Mouse (Mus musculus): Measurements from ENCODE around the gene Usp20. TPM values are rescaled to one million over a fixed set of nuclear protein-coding genes. Genes with fewer than 3 reads are reported as not detected.

Usp20 gene
- total RNA-seq, 2 experiments from 2014 or later, result 83.9 to 87.1 TPM

DNA sequence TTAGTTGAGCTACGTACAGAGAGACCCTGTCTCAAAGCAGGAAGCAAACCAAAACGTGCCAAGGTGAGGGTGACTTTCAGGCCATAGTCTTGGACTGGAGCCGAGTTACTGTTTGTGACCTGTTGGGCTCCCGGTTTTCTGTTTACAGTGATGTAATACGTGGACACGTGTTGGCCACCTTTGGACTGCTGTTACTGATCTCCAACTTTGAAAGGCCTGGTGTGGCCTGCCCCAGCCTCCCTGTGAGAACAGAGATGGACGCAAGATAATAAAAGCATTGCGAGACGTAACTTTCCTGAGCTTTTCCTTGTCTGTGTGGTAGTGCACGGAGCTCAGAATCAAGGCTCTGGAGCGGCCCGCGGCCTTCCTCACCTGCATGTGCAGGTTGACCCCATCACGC lies 23.4 kb upstream of the Usp20 start:
- Histone ChIP-seq H3K4me3 (no peak overlapping the region), H3K27ac (no peak overlapping the region)
- no peak for DNase-seq (ENCODE audit: low spot score in 2 of 2)
- no peak for TF ChIP-seq CTCF (conservative IDR thresholded peaks at IDR 0.05)

DNA sequence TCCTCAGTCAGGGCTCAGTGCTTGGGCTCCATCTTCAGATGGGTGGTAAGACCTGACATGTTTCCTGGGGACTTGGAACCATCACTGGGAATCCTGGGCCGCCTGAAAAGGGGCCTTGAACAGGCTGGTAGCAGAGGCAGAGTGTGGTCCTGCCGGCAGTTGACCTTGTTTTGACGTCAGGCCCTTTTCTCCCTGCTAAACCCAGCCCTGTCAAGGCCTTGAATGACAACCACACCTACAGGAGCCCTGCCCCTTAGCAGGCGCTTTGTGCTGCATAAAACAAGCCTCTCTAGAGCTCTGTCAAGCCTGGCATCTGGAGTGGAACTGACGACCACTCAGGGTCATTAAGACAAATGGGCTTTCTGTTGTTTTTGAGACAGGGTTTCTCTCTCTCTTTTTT lies 22.2 kb upstream of the Usp20 start:
- Histone ChIP-seq H3K27ac (no peak overlapping the region), H3K4me3 (no peak overlapping the region)
- TF ChIP-seq CTCF (conservative IDR thresholded peaks at IDR 0.05), result no peak
- no peak for DNase-seq (ENCODE audit: low spot score in 2 of 2)

DNA sequence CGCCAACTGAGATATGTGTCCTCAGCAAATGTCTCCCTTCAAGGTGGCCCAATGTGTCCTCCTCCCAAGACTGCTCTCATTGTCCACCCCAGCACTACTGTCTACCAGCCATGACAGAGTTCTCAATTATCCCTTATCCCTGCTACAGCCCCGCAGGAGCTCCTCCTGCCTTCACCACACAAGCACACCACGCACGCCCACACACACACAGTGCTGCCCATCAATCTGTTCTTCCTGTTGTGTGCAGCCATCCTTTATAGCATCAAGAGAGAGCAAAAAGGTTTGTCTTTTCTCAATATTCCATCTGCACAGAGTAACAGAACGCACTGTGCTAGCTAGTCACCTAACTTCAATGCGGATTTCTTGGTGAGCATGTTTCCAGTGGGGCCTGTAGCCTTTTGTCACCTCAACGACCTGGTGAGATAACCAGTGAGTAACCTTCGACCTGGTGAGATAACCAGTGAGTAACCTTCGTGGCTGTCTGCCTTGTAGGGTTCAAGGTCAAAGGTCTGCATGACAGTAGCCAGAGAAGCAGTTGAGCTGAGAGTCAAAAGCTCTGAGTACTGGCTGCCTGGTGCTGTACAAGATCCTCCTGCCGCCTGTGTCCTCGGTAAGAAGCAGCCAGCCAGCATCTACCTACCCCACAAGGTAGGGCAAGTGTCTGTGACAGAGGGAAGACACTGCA lies 19.4 kb upstream of the Usp20 start:
- no peak for TF ChIP-seq CTCF (conservative IDR thresholded peaks at IDR 0.05)
- no peak for DNase-seq (ENCODE audit: low spot score in 2 of 2)
- Histone ChIP-seq H3K4me3 (no peak overlapping the region), H3K27ac (peak overlapping the region; percentile 87)

DNA sequence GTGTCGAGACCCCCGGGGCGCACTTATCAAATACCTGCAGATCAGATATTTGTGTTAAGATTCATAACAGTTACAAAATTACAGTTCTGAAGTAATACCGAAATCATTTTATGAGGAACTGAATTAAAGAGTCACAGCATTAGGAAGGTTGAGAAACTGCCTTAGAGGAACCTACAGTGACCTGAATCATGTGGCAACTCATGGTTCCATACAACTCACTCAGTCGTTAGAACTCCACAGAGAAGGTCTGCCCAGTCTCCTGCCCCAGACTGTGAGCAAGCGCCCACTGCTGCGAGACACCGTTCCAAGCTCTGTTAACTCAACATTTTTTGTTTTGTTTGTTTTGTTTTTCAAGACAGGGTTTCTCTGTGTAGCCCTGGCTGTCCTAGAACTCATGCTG lies 16.5 kb upstream of the Usp20 start:
- Histone ChIP-seq H3K4me3 (peak overlapping the region; percentile 29; the same call in 1 of the 2 replicates), H3K27ac (no peak overlapping the region)
- no peak for DNase-seq (ENCODE audit: low spot score in 2 of 2)
- TF ChIP-seq CTCF (conservative IDR thresholded peaks at IDR 0.05), result no peak

DNA sequence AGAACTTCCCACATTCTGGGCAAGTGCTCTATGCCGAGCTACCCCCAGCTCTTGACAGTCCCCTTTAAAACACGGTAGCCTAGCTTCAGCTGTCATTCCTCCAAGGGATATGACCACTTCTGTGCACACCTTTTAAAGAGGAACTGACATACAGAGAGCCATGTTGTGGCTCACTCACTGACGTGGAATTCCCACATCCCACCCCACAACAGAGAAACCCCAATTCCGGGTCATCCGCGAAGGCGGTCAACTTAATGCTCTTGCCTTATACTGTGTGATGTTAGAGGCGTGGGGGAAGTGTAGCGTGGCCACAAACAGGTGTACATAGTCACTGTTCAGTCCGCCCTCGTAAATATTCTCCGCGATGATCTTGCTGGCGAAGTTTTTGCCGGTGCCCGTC lies 15.3 kb upstream of the Usp20 start:
- Histone ChIP-seq H3K4me3 (peak overlapping the region; percentile 90), H3K27ac (peak overlapping the region; percentile 95)
- no peak for DNase-seq (ENCODE audit: low spot score in 2 of 2)
- no peak for TF ChIP-seq CTCF (conservative IDR thresholded peaks at IDR 0.05)

DNA sequence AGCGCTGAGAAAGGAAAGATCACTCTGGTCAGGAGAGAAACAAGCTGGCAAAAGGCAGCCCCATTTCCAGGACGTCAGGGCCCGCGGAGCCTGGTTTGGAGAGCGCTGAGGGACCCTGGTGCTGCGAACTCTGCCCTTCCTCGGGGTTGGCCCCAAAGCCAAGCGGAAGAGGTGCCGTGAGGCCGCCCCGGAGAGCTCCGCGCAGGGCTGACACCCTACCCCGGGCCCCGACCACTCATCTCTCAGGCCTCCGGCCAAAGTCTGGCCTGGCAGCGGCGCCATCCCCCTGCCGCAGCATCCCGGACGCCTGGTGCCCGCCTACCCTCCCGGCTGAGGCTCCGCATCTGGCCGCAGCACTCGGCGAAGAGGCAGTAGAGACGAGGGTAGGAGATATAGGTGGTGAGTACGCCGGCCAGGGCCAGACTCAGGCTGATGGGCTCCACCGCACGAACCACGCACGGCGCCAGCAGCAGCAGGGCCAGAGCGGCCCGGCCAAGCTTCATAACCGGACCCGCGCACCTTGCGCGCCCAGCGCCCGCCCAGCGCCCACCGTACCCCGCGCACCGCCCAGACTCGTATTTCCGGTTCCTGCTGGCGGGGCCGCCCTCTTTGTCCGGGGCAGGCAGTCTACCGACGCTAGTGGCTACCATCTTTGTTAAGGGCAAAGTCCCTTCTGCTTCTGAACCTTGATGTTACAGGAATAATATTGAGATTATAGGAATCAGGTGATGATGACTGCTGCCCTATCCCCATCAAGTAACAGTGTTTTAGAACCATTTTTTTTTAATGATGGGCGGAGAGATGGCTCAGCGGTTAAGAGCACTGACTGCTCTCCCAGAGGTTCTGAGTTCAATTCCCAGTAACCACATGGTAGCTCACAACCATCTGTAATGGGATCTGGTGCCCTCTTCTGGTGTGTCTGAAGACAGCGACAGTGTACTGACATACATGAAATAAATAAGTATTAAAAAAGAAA lies 14.4 kb upstream of the Usp20 start, which contains the start of gene Tor1a:
Tor1a (minus strand) TSS at position 582 of the 976 bp plus-strand sequence.
- peak within 1 kb of the TSS; percentile 95 for H3K27ac ChIP-seq
- peak; percentile 90 to 93 for DNase-seq (ENCODE audit: low spot score in 2 of 2)
- H3K4me3 ChIP-seq, result peak within 1 kb of the TSS; percentile 90
- TF ChIP-seq CTCF (conservative IDR thresholded peaks at IDR 0.05), result peak; percentile 58

DNA sequence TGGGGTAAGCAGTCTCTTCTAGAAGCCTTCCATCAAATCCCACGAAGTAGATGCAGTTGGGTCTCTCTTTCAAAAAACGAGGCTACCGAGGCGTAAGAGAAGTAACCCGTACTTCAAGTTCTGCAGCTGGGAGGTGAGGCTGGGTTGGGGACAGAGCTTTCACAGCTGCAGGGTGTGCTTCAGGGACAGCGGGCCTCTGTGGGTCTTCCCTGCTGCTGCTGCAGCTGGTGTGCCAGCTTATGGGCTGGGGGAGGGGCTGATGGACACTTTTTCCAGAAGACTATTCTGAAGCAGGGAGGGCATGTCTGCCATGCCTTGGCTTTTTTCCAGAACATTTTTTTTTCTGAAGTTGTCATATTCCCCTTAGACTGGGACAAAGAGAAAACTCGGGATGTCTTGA lies 945 bp downstream of the Usp20 start:
- TF ChIP-seq CTCF (conservative IDR thresholded peaks at IDR 0.05), result no peak
- no peak for DNase-seq (ENCODE audit: low spot score in 2 of 2)

DNA sequence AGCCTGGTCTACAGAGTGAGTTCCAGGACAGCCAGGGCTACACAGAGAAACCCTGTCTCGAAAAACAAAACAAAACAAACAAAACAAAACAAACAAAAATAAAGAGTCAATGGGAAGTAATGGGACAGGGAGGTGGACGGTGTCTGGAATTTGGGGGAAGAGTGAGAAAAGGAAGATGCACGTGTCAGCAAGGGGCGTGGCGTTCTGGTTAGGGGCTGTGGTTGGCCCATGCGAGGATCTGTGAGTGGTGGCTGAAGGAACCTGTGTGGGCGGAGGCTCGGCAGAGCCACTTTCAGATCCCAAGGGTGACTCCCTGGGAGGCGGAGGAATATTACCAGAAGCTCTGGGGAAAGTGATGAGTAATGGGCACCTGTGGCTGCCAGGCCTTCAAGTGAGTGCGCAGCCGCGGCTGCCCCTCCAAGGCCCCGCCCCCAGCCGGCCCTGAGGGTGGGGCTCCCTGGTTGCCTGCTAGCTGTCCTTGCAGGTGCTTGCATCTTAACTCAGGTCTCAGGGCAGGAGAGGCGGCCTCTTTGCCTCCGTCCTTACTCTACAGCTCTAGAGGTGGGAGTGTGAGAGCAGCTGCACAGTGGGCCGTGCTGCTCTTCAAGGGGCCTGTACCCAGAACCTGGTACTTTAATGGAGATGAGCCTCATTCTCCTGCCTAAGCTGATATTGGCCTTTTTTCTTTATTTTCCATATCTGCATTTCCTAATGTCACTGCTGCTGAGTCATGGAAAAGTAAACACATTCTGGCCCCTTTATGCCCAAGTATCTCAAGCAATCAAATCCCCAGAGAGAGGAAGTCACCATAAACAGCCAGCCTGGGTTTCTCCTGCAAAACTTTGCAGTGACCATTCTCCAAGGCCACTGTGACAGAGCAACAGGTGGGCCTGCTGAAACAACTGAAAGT lies 3.3 kb downstream of the Usp20 start:
- DNase-seq (ENCODE audit: low spot score in 2 of 2), result no peak
- no peak overlapping the region for H3K27ac ChIP-seq
- TF ChIP-seq CTCF (conservative IDR thresholded peaks at IDR 0.05), result no peak
- no peak overlapping the region for H3K4me3 ChIP-seq

More for the DNA sequence above, 945 bp downstream of the Usp20 start:
- Histone ChIP-seq H3K27ac (peak overlapping the region; percentile 84), H3K4me3 (peak overlapping the region; percentile 87)

DNA sequence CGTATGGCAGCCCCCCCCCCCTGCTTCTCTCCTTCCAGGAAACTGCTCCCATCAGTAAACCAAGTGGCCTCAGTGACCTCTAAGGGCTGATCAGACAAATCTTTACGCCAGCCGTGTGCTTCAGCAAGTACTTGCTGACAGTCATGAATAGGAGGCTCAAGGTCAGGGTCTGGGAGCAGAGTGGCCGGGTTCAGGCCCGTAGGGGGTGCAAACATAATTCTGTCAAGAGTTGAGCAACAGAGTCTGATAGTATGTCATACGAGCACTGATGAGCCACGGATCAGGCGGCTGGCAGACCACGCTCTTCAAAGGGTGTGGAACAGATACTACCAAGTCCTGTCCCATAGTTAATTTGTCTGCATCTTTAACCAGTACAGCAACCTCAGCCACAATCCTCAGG lies 8.1 kb downstream of the Usp20 start:
- Histone ChIP-seq H3K27ac (no peak overlapping the region), H3K4me3 (no peak overlapping the region)
- no peak for DNase-seq (ENCODE audit: low spot score in 2 of 2)
- TF ChIP-seq CTCF (conservative IDR thresholded peaks at IDR 0.05), result no peak

DNA sequence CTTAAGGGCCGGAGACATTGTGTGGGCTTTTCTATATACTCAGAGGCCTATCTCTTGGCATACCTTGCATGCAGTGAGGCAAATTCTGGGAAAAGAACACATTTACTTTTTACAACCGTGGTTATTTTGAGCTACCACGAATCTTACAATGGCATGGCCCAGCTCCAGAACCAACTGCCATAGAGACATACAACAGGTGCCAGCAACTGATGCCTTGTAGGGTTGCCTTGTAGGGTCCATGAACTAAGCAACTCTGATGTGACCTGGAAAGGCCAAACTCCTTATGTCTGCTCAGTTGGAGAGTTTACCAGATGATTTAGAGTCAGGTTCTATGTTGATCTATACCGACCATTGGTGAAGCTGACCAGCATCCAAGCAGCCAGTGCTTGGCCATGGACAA lies 12.8 kb downstream of the Usp20 start:
- H3K27ac ChIP-seq, result no peak overlapping the region
- H3K4me3 ChIP-seq, result no peak overlapping the region
- DNase-seq (ENCODE audit: low spot score in 2 of 2), result no peak
- no peak for TF ChIP-seq CTCF (conservative IDR thresholded peaks at IDR 0.05)

DNA sequence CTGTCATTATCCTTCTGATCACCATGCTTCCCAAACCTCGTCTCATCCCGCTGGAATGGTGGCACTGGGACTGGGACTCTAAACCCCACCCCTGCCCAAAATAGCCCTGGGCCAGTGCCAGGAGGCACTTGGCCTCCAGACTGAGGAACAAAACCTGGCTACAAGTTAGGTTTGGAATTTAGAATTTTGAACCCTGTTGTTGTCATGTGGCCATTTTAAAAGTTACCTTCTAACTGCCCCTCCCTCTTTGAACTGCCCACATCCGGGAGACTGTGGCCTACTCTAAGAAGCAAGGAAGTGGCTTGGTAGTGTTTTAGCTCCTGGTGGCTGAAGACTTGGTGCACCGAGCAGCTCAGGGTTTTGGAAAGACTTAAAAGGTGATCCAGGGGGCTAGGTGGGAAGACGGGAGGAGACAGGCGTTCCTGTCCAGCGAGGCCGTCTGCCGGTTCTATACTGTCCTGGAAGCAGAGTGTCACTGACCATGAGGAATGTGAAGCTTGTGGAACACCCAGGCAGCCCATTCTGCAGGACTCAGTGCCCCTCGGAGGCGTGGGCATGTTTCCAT lies 13.4 kb downstream of the Usp20 start:
- no peak for TF ChIP-seq CTCF (conservative IDR thresholded peaks at IDR 0.05)
- DNase-seq (ENCODE audit: low spot score in 2 of 2), result no peak
- Histone ChIP-seq H3K4me3 (no peak overlapping the region), H3K27ac (no peak overlapping the region)

Data from layer of hippocampus, adult 2 months (tissue).